Mouse (Mus musculus) spleen, adult 2 months (tissue): ENCODE measurements around the gene Slc23a2. TPM values are rescaled to one million over a fixed set of nuclear protein-coding genes. Genes with fewer than 3 reads are reported as not detected.

ENCODE experiments used
- DNase-seq, 2 experiments: peaks; one replicate each; pipeline versions ENCODE4 v3.0.0 to v3.0.0-alpha.2; 2012 to 2021; ENCODE audit warnings: low spot score in 2 of 2, low read depth in 1 of 2
- H3K27ac ChIP-seq: fragments of 200-500 bp; 2 replicates; pipeline ENCODE4 v1.5.1; 2012; ENCODE audit warnings: low read length, inconsistent platforms; ENCODE audit not compliant: insufficient read depth
- H3K27me3 ChIP-seq: fragments of 200-500 bp; 2 replicates; pipeline ENCODE4 v1.6.1; 2012; ENCODE audit warnings: mild to moderate bottlenecking, moderate library complexity, low read length, inconsistent platforms; ENCODE audit not compliant: control insufficient read depth, insufficient read depth
- H3K36me3 ChIP-seq: fragments of 200-500 bp; 2 replicates; pipeline ENCODE4 v1.6.1; 2012; ENCODE audit warnings: mild to moderate bottlenecking, low read length, inconsistent platforms; ENCODE audit not compliant: control insufficient read depth, insufficient read depth
- H3K4me1 ChIP-seq: fragments of 200-500 bp; 2 replicates; pipeline ENCODE4 v1.6.1; 2011; ENCODE audit warnings: inconsistent platforms; ENCODE audit not compliant: control insufficient read depth, insufficient read depth, insufficient read length
- H3K4me3 ChIP-seq: fragments of 200-500 bp; 2 replicates; pipeline ENCODE4 v1.5.1; 2011; ENCODE audit warnings: mild to moderate bottlenecking, inconsistent platforms; ENCODE audit not compliant: insufficient read depth, insufficient read length; ENCODE audit errors: extremely low read depth
- CTCF ChIP-seq: fragments of 200-500 bp; IDR thresholded peaks from 2 replicates; pipeline ENCODE4 v1.5.1; 2011; ENCODE audit warnings: mild to moderate bottlenecking, inconsistent platforms; ENCODE audit not compliant: insufficient read depth, insufficient read length, insufficient replicate concordance; ENCODE audit errors: extremely low read depth
- POLR2A ChIP-seq: fragments of 200-500 bp; IDR thresholded peaks from 2 replicates; pipeline ENCODE4 v1.6.1; 2011; ENCODE audit warnings: low read depth, low read length, inconsistent platforms
- WGBS: fragments of 180-500 bp; shearing (Covaris S2); methylation state at CpG from one replicate; pipeline ENCODE4 v1.1.7; 2018; 5-methylcytosine and 5-hydroxymethylcytosine counted together
- polyA plus RNA-seq: library from polyadenylated mRNA; depleted of rRNA; stranded (reverse); fragments of >200 nt; gene quantifications from 2 replicates; pipeline ENCODE4 v1.2.3, GENCODE M21; 2012

Slc23a2 gene
- polyA plus RNA-seq, 1 experiment, result 20.6 TPM

DNA sequence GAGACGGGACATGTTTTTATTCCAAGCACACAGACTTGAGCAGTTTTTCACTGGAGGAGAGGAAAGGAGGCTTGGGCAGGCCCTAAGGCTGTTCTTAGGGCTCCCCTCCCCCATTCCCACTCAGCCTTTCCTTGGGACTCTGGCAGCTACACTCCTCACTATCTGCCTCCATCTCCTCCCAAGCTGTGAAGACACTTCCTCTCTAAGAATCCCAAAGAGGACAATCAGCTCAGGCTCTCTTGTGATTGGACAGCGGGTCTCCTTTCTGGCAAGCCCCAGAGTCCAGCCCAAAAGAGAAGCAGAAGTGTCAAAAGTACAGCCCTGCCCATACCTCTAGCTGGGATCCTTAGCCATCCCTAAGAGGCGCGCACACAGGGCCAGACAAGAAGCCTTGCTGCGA is 117.5 kb downstream of the Slc23a2 start:
- H3K27ac ChIP-seq, result peak overlapping the region; percentile 49
- H3K36me3 ChIP-seq, result no peaks in the 10 kb centered on the region; the same call in 1 of the 2 replicates
- peak overlapping the region; percentile 5; the same call in 1 of the 2 replicates for H3K4me3 ChIP-seq
- 45% methylated on average over 5 of the region's 5 CpGs for WGBS
- peaks cover 33% of the 10 kb centered on the region for H3K4me1 ChIP-seq
- no peaks in the 10 kb centered on the region for H3K27me3 ChIP-seq
- DNase-seq, result no peak
- no peak for TF ChIP-seq POLR2A
- TF ChIP-seq CTCF, result no peak

- Histone ChIP-seq H3K36me3 (no peaks in the 10 kb centered on the region; the same call in 1 of the 2 replicates), H3K4me1 (peaks cover 39% of the 10 kb centered on the region), H3K27me3 (no peaks in the 10 kb centered on the region), H3K4me3 (no peak overlapping the region), H3K27ac (peak overlapping the region; percentile 31; the same call in 1 of the 2 replicates)
- DNase-seq, result no peak
- no peak for TF ChIP-seq POLR2A
- no peak for TF ChIP-seq CTCF
- 32% methylated on average over 4 of the region's 4 CpGs for WGBS
Measured at GRCm38 (mm10) chr2:132024028-132024427, 120.9 kb downstream of the Slc23a2 start.

- peak overlapping the region; percentile 98 for H3K27ac ChIP-seq
- peak; percentile 74 to 79 for DNase-seq
- peaks cover 53% of the 10 kb centered on the region for H3K4me1 ChIP-seq
- TF ChIP-seq POLR2A (peak; percentile 27; the same call in 1 of the 2 replicates), CTCF (no peak)
- no peaks in the 10 kb centered on the region; the same call in 1 of the 2 replicates for H3K36me3 ChIP-seq
- H3K27me3 ChIP-seq, result no peaks in the 10 kb centered on the region
- peak overlapping the region; percentile 24 for H3K4me3 ChIP-seq
- 8% methylated on average over 8 of the region's 8 CpGs for WGBS
Measured at GRCm38 (mm10) chr2:132022621-132023020, 122.3 kb downstream of the Slc23a2 start.

- WGBS, result 32% methylated on average over 4 of the region's 4 CpGs
- H3K36me3 ChIP-seq, result no peaks in the 10 kb centered on the region; the same call in 1 of the 2 replicates
- H3K4me3 ChIP-seq, result 0 out of 2 replicates have a peak overlapping the region, but pooled peaks have one; percentile 2
- peak overlapping the region; percentile 98 for H3K27ac ChIP-seq
- no peaks in the 10 kb centered on the region for H3K27me3 ChIP-seq
- TF ChIP-seq POLR2A, result no peak
- H3K4me1 ChIP-seq, result peaks cover 59% of the 10 kb centered on the region
- no peak for DNase-seq
Measured at GRCm38 (mm10) chr2:132021616-132022015, 123.3 kb downstream of the Slc23a2 start.

DNA sequence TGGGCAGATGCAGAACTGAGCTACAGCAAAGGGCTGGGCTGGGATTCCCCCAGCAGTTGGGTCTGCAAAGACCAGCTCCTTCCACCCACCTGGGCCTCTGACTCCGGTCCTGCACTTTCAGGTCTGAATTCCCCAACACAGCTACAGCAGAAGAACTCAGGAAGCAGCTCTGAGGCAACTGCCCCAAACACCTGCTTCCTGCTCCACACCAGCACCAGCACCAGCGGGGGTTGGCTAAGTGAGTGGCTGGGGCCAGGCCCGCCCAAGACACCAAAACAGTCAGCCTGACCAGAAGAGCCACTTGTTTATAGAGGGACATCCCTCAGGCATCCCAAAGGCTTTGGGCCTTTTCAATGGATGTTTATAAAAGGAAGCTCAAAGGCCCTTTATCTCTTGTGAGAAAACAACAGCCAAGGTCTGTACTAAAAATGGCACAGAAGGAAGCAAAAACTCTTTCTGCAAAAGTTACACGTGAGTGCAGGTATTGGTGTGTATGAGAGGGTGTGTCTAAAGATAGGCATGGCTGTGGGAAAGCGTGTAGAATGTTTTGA is 123.8 kb downstream of the Slc23a2 start:
- Histone ChIP-seq H3K4me3 (peak overlapping the region; percentile 60), H3K27ac (peak overlapping the region; percentile 98), H3K4me1 (peaks cover 59% of the 10 kb centered on the region), H3K36me3 (no peaks in the 10 kb centered on the region; the same call in 1 of the 2 replicates), H3K27me3 (no peaks in the 10 kb centered on the region)
- 10% methylated on average over 5 of the region's 5 CpGs for WGBS
- DNase-seq, result peak; percentile 65 to 83
- no peak for TF ChIP-seq CTCF
- TF ChIP-seq POLR2A, result peak; percentile 38

- H3K27me3 ChIP-seq, result no peaks in the 10 kb centered on the region
- H3K4me1 ChIP-seq, result peaks cover 56% of the 10 kb centered on the region
- DNase-seq, result peak in 1 of 2 experiments; percentile 9
- peak overlapping the region; percentile 60 for H3K4me3 ChIP-seq
- WGBS, result 13% methylated on average over 7 of the region's 7 CpGs
- H3K36me3 ChIP-seq, result no peaks in the 10 kb centered on the region; the same call in 1 of the 2 replicates
- TF ChIP-seq CTCF, result no peak
- H3K27ac ChIP-seq, result peak overlapping the region; percentile 98
Measured at GRCm38 (mm10) chr2:132020420-132020819, 124.5 kb downstream of the Slc23a2 start.

DNA sequence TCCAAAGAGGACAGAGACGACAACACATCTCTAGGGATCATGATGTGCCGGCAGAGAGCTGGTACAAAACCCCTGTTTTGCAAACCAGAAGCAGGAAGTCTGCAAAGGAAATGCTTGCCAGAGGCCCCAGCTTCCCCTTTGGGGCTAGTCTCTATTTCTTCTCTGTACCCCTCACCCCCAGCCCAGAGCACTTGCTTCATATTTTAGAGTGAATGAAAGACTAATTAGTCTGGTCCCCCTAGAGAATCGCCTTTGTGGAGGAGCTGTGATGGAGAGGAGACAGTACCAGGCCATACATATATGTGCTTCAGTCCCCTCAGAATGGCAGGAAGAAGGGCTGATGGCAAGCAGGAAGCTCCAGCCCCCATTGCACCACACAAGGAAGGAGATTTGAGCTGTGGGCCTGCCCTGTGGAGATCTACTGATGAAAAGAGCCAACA is 125.5 kb downstream of the Slc23a2 start:
- Histone ChIP-seq H3K36me3 (no peaks in the 10 kb centered on the region), H3K27me3 (no peaks in the 10 kb centered on the region), H3K4me3 (peak overlapping the region; percentile 51), H3K4me1 (peaks cover 58% of the 10 kb centered on the region), H3K27ac (peak overlapping the region; percentile 98)
- no peak for TF ChIP-seq CTCF
- no peak; the same call in 1 of the 2 replicates for TF ChIP-seq POLR2A
- peak; percentile 49 to 76 for DNase-seq
- 7% methylated on average over 3 of the region's 3 CpGs for WGBS
